Mouse (Mus musculus) heart, adult 2 months (tissue): ENCODE measurements at regions not wholly inside any gene's neighbourhood (a gene's known extent, or its start where the extent isn't known, plus 50 kb on each side); places are given as distances from the start of the nearest gene placed in this dataset.

Experiments
- DNase-seq, 2 experiments: peaks; one replicate each; pipeline ENCODE4 v3.0.0; 2021
- H3K27ac ChIP-seq: fragments of 200-600 bp; 2 replicates; pipeline ENCODE4 v1.8.1; 2022
- H3K27me3 ChIP-seq: fragments of 200-500 bp; 2 replicates; pipeline ENCODE4 v1.6.1; 2012; ENCODE audit warnings: mild to moderate bottlenecking, low read length, inconsistent platforms, mixed read lengths; ENCODE audit not compliant: control insufficient read depth, insufficient read depth
- H3K36me3 ChIP-seq: fragments of 200-500 bp; 2 replicates; pipeline ENCODE4 v1.6.1; 2012; ENCODE audit warnings: low read length, inconsistent platforms; ENCODE audit not compliant: control insufficient read depth, insufficient read depth
- H3K4me1 ChIP-seq: fragments of 200-500 bp; 2 replicates; pipeline ENCODE4 v1.6.1; 2011; ENCODE audit warnings: low read length; ENCODE audit not compliant: control insufficient read depth, insufficient read depth
- H3K4me3 ChIP-seq: fragments of 200-600 bp; 2 replicates; pipeline ENCODE4 v1.8.1; 2022
- H3K79me2 ChIP-seq: fragments of 200-500 bp; replicated peaks from 2 replicates; pipeline ENCODE4 v1.6.1; 2012; ENCODE audit warnings: mild to moderate bottlenecking, inconsistent platforms, low read length, moderate library complexity, mixed read lengths; ENCODE audit not compliant: control insufficient read depth, insufficient read depth
- H3K9ac ChIP-seq: fragments of 200-500 bp; 2 replicates; pipeline ENCODE4 v1.6.1; 2012; ENCODE audit warnings: low read depth, mild to moderate bottlenecking, control low read depth, inconsistent platforms, low read length, mixed read lengths
- CTCF ChIP-seq: fragments of 200-600 bp; IDR thresholded peaks from 2 replicates; pipeline ENCODE4 v1.8.1; 2022; ENCODE audit warnings: antibody characterized with exemption, mild to moderate bottlenecking, moderate library complexity
- EP300 ChIP-seq: fragments of 200-500 bp; IDR thresholded peaks from 2 replicates; pipeline ENCODE4 v1.6.1; 2011; ENCODE audit warnings: low read depth, low read length, control low read depth; ENCODE audit not compliant: insufficient read depth
- POLR2A ChIP-seq: fragments of 200-500 bp; IDR thresholded peaks from 2 replicates; pipeline ENCODE4 v1.6.1; 2011; ENCODE audit warnings: mild to moderate bottlenecking, low read depth, low read length, control low read depth; ENCODE audit not compliant: insufficient read depth
- WGBS: fragments of 180-500 bp; shearing (Covaris S2); methylation state at CpG from one replicate; pipeline ENCODE4 v1.1.7; 2018; 5-methylcytosine and 5-hydroxymethylcytosine counted together
- intact Hi-C: fragments of 180-260 bp; cut with DNase I; formaldehyde crosslinking; loops from one replicate; pipeline ENCODE4 v1.15.1; 2025

DNA sequence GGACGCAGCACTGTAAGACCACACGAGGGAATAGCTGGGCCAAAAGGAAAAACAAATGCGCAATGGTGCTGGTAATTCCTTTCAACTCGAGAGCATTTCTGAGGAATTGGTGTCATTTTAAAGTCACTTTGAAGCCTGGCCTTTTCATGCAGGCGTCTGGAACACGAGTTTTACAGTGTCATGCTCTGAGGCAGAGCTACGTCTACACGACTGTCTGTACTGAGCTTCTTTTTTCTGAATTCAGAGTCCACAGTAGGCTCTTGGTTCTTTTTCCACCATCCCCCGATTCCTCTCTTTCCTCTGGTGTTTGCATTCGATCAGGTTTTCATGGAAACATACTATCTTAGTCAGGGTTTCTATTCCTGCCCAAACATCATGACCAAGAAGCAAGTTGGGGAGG, 83.2 kb downstream of the Uchl5 start:
- Histone ChIP-seq H3K9ac (no peak overlapping the region), H3K36me3 (peaks cover 4% of the 10 kb centered on the region), H3K27ac (no peak overlapping the region), H3K79me2 (no peaks in the 10 kb centered on the region), H3K4me3 (no peak overlapping the region), H3K27me3 (no peaks in the 10 kb centered on the region), H3K4me1 (peaks cover 3% of the 10 kb centered on the region; the same call in 1 of the 2 replicates)
- no peak for DNase-seq
- intact Hi-C loops: no loop called here
- no peak for TF ChIP-seq POLR2A
- no peak for TF ChIP-seq EP300
- TF ChIP-seq CTCF: no peak
- WGBS: 83% methylated on average over 10 of the region's 10 CpGs

DNA sequence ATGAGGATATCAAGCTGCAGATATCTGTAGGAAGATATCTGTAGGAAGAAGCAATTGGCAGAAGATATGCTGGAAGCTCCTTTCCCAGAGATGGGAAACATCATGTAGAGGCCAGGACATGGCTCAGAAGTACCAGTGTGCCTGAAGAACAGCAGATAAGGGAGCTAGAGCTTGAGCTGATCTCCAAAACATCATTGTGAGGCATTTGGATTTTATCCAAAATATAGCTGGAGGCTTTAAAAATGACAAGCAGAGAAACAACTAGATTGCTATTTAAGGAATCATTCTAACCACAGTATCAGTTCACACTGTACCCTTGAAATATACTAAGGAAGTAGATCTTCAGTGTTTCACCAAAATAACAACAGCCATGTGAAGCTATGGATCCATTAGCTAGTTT, 81.5 kb downstream of the Uchl5 start:
- peaks cover 3% of the 10 kb centered on the region; the same call in 1 of the 2 replicates for H3K4me1 ChIP-seq
- no peak overlapping the region for H3K27ac ChIP-seq
- peaks cover 7% of the 10 kb centered on the region for H3K36me3 ChIP-seq
- intact Hi-C loops: no loop called here
- no peak overlapping the region for H3K9ac ChIP-seq
- DNase-seq: no peak
- H3K79me2 ChIP-seq: no peaks in the 10 kb centered on the region
- H3K4me3 ChIP-seq: no peak overlapping the region
- no peaks in the 10 kb centered on the region for H3K27me3 ChIP-seq
- TF ChIP-seq POLR2A (no peak), EP300 (no peak), CTCF (no peak)
